Mouse (Mus musculus) layer of hippocampus, adult 2 months (tissue): ENCODE results near the gene Olfr102. TPM values are rescaled to one million over a fixed set of nuclear protein-coding genes. Genes with fewer than 3 reads are reported as not detected.

ENCODE experiments used
- DNase-seq, 2 experiments: peaks; one replicate each; pipeline ENCODE4 v3.0.0; 2022; ENCODE audit warnings: low spot score in 2 of 2
- H3K27ac ChIP-seq: fragments of 200-600 bp; 2 replicates; pipeline ENCODE4 v1.8.1; 2022
- H3K4me3 ChIP-seq: fragments of 200-600 bp; 2 replicates; pipeline ENCODE4 v1.8.1; 2022; ENCODE audit warnings: mild to moderate bottlenecking
- CTCF ChIP-seq: fragments of 200-600 bp; conservative IDR thresholded peaks from 2 replicates; pipeline ENCODE4 v1.8.1; 2022; ENCODE audit warnings: antibody characterized with exemption, mild to moderate bottlenecking, moderate library complexity
- long read RNA-seq, 2 experiments: library from polyadenylated mRNA; stranded (forward); transcript quantifications; one replicate each; pipeline ENCODE4 v2.0.0; 2021; ENCODE audit warnings: borderline mapping rate in 2 of 2
- total RNA-seq, 2 experiments: library from RNA; stranded (reverse); gene quantifications; 2 replicates each; pipeline ENCODE4 v1.2.3; 2021

The Olfr102 gene
- total RNA-seq: not detected
- long read RNA-seq, experiment 1: 0 reads
- long read RNA-seq, experiment 2: 0 reads

GRCm38 (mm10) chr17:37316954-37317353 lies at the start of gene Olfr102:
TSS of gene Olfr102 (minus strand) at chr17:37317054.
- DNase-seq: no peak
- TF ChIP-seq CTCF: no peak
- Histone ChIP-seq H3K27ac (no peak within 1 kb of the TSS), H3K4me3 (no peak within 1 kb of the TSS)

GRCm38 (mm10) chr17:37359282-37359681 lies 42.4 kb upstream of the Olfr102 start, which contains the start of gene Olfr104-ps:
TSS of gene Olfr104-ps (plus strand) at chr17:37359582.
- no peak for DNase-seq
- TF ChIP-seq CTCF: no peak
- Histone ChIP-seq H3K27ac (no peak within 1 kb of the TSS), H3K4me3 (no peak within 1 kb of the TSS)

- no peak within 1 kb of the TSS for H3K4me3 ChIP-seq
- H3K27ac ChIP-seq: no peak within 1 kb of the TSS
- DNase-seq: no peak
- no peak for TF ChIP-seq CTCF
Observed at GRCm38 (mm10) chr17:37339598-37339997, 22.7 kb upstream of the Olfr102 start, which contains the start of gene Olfr103. TSS of gene Olfr103 (minus strand) at chr17:37339698.

GRCm38 (mm10) chr17:37310146-37310699 lies 6.6 kb downstream of the Olfr102 start:
- H3K27ac ChIP-seq: no peak overlapping the region
- no peak for DNase-seq
- TF ChIP-seq CTCF: no peak
- H3K4me3 ChIP-seq: no peak overlapping the region

GRCm38 (mm10) chr17:37308483-37308882 lies 8.4 kb downstream of the Olfr102 start:
- DNase-seq: no peak
- Histone ChIP-seq H3K4me3 (no peak overlapping the region), H3K27ac (no peak overlapping the region)
- peak; percentile 44 for TF ChIP-seq CTCF

- TF ChIP-seq CTCF: no peak
- DNase-seq: no peak
- Histone ChIP-seq H3K4me3 (no peak within 1 kb of the TSS), H3K27ac (no peak within 1 kb of the TSS)
Observed at GRCm38 (mm10) chr17:37304213-37304612, 12.6 kb downstream of the Olfr102 start, which contains the start of gene Olfr101. TSS of gene Olfr101 (minus strand) at chr17:37304313.

GRCm38 (mm10) chr17:37283360-37283759 lies 33.5 kb downstream of the Olfr102 start, which contains the start of gene Olfr99:
TSS of gene Olfr99 (minus strand) at chr17:37283460.
- TF ChIP-seq CTCF: no peak

GRCm38 (mm10) chr17:37280331-37280730 lies 36.5 kb downstream of the Olfr102 start:
- Histone ChIP-seq H3K27ac (no peak overlapping the region), H3K4me3 (no peak overlapping the region)
- TF ChIP-seq CTCF: no peak
- DNase-seq: no peak

More at GRCm38 (mm10) chr17:37283360-37283759, 33.5 kb downstream of the Olfr102 start, which contains the start of gene Olfr99:
- Histone ChIP-seq H3K27ac (no peak within 1 kb of the TSS), H3K4me3 (no peak within 1 kb of the TSS)
- no peak for DNase-seq

GRCm38 (mm10) chr17:37276573-37276972 lies 40.3 kb downstream of the Olfr102 start:
- Histone ChIP-seq H3K4me3 (no peak overlapping the region), H3K27ac (no peak overlapping the region)
- DNase-seq: no peak
- no peak for TF ChIP-seq CTCF

- TF ChIP-seq CTCF: no peak
- no peak for DNase-seq
- no peak overlapping the region for H3K4me3 ChIP-seq
- no peak overlapping the region for H3K27ac ChIP-seq
Observed at GRCm38 (mm10) chr17:37275626-37276248, 41.1 kb downstream of the Olfr102 start.

- TF ChIP-seq CTCF: no peak
- DNase-seq: no peak
- H3K27ac ChIP-seq: peak overlapping the region; percentile 51; the same call in 1 of the 2 replicates
- peak overlapping the region; percentile 81 for H3K4me3 ChIP-seq
Observed at GRCm38 (mm10) chr17:37270702-37271092, 46.2 kb downstream of the Olfr102 start.

- peak; percentile 87 to 94 for DNase-seq
- TF ChIP-seq CTCF: no peak
- Histone ChIP-seq H3K27ac (peak within 1 kb of the TSS; percentile 51; the same call in 1 of the 2 replicates), H3K4me3 (peak within 1 kb of the TSS; percentile 81)
Observed at GRCm38 (mm10) chr17:37270058-37270701, 46.7 kb downstream of the Olfr102 start, which contains the start of gene H2-M3. TSS of gene H2-M3 (plus strand) at chr17:37270220.

- DNase-seq: no peak
- Histone ChIP-seq H3K27ac (no peak within 1 kb of the TSS), H3K4me3 (no peak within 1 kb of the TSS)
- no peak for TF ChIP-seq CTCF
Observed at GRCm38 (mm10) chr17:37263626-37264025, 53.2 kb downstream of the Olfr102 start, which contains the start of gene Olfr98. TSS of gene Olfr98 (minus strand) at chr17:37263749.

Other genes with a start within 250 kb of the Olfr102 start
- gene Olfr90, start 228.6 kb downstream of the Olfr102 start, total RNA-seq: not detected
- not detected for gene Olfr91, start 218.8 kb downstream of the Olfr102 start, total RNA-seq
- gene Olfr92, start 197.0 kb downstream of the Olfr102 start, total RNA-seq: not detected
- not detected for gene Olfr93, start 155.6 kb downstream of the Olfr102 start, total RNA-seq
- not detected for gene Ubd, start 123.2 kb downstream of the Olfr102 start, total RNA-seq
- not detected for gene Olfr94, start 116.1 kb downstream of the Olfr102 start, total RNA-seq
- gene Olfr95, start 103.9 kb downstream of the Olfr102 start, total RNA-seq: not detected
- not detected for gene Olfr96, start 96.9 kb downstream of the Olfr102 start, total RNA-seq
- not detected for gene Olfr97, start 79.7 kb downstream of the Olfr102 start, total RNA-seq
- gene Olfr98, start 53.3 kb downstream of the Olfr102 start, total RNA-seq: not detected
- gene H2-M3, start 46.8 kb downstream of the Olfr102 start, total RNA-seq: 1 to 10 TPM; 2.4 to 3.4 TPM
- gene Olfr99, start 33.6 kb downstream of the Olfr102 start, total RNA-seq: not detected
- not detected for gene Olfr101, start 12.7 kb downstream of the Olfr102 start, total RNA-seq
- not detected for gene Olfr103, start 22.6 kb upstream of the Olfr102 start, total RNA-seq
- gene Olfr104-ps, start 42.5 kb upstream of the Olfr102 start, total RNA-seq: not detected
- not detected for gene Olfr105-ps, start 62.0 kb upstream of the Olfr102 start, total RNA-seq
- not detected for gene Olfr106-ps, start 73.3 kb upstream of the Olfr102 start, total RNA-seq
- not detected for gene Olfr107, start 82.2 kb upstream of the Olfr102 start, total RNA-seq
- gene Olfr108, start 128.4 kb upstream of the Olfr102 start, total RNA-seq: not detected
- gene Olfr109, start 141.9 kb upstream of the Olfr102 start, total RNA-seq: not detected
- not detected for gene H2-M2, start 166.5 kb upstream of the Olfr102 start, total RNA-seq
- not detected for gene Olfr110, start 175.4 kb upstream of the Olfr102 start, total RNA-seq
- gene Olfr111, start 191.0 kb upstream of the Olfr102 start, total RNA-seq: not detected